Mouse (Mus musculus): ENCODE measurements at regions not wholly inside any gene's neighbourhood (a gene's known extent, or its start where the extent isn't known, plus 50 kb on each side); places are given as distances from the start of the nearest gene placed in this dataset.
A peak's percentile ranks its signal among the peaks of the same experiment; 100 is the strongest.

DNA sequence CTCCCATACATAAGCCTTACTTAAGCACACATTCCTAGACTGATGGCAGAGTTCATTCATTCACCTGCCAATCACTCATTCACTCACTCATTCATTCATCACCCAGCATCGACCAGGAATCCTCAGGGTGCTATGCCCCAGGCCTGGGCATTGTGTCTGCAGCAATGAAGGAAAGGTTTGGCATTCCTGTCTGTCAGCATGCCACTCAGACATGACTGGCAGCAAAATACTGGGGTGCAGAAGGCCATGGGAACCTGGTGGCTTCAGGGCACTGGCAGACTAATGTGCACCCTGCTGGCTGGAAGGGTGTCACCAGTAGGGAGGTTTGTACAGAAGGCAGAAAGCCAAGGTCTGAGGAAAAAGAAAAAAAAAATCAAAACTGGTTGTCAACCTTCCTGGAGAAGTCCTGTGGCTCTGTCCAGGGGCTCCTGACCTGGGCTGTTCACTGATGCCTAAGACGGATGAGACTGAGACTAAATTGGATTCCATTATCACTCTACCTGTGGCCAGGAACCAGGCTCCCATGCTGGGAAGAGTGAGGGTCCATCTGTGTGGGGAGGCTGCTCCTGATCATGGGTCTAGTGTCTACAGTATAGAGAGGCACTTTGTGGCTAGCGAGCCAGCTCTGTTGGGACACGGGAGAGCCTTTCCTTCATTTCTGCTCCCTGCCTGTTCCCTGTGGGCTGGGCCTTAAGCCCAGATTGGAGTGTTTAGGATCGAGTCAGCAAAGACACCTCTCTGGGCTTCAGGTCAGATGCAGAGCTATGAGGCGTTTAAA, 104.1 kb downstream of the Cstad start:
- DNase-seq (ENCODE audit: low read depth), result no peak

DNA sequence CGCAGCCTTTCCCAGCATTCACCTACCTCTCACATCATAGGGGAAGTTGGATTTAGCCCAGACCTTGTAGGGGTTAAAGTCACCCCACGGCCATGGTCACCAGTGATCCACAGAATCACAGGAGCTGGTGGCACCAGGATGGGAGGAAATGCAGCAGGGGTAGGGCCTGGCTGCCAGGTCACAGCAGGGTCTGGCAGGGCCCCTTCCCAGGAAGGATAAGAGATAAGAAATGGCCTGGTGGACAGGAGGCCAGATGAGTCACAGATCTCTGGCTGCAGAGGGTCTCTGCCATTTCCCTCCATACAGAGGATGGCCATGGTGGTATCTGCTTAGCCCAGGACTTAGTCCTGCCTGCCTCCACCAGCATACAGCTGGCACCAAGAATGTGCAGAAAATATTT, 103.0 kb downstream of the Cstad start:
- DNase-seq (ENCODE audit: low read depth), result no peak

GRCm38 (mm10) chr2:30695771-30696456, 101.1 kb downstream of the Cstad start:
- DNase-seq (ENCODE audit: low read depth), result no peak

DNA sequence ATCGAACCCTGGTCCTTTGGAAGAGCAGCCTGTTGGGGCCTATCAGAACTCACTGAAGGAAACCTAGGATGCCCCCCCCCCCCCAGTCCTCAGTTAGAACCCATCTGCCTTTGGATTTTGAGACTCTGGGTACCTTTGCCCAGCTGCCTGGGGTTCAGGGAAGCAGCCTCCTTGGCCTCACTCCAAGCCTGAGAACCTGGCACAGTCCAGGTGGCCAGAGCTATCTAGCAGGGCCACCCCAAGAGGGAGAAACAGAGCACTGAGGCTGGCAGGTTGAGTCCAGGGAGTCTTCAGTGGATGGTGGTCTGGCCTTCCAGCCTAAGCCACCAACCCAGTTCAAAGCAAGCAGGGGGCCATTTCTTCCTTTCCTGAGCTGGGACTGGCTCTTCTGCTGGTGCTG, 100.2 kb downstream of the Cstad start:
- DNase-seq (ENCODE audit: low read depth), result no peak

GRCm38 (mm10) chr2:30693206-30694035, 98.6 kb downstream of the Cstad start:
- peak; percentile 86 for DNase-seq (ENCODE audit: low read depth)

DNA sequence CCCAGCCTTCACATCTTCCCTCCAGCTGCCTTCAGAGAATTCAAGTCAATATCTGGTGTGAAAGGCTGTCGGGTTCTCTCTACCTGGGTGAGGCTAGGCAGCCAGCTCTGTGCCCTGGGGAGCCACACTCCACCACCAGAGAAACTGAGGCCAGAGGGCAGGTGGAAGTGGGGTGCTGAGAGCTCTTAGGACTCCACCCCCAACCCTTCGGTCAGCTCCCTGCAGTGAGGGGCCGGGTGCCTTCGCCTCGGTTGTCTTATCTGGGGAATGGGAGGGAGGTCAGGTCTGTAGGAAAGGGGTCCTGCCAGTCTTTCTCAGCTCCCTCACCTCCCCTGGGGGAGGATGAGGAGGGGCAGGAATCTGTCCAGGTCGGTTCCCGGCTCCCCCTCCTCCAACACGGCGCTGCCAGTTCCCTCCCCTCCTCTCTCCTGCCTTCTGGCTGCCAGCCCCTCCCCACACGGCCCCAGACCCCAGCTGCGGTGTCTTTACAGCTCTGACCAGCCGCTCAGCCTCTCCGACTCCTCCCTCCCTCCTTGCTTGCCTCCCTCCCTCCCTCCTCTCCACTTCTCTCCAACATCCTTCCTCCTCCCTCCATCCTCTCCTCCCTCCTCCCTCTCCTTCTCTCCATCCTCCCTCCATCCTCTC, 97.8 kb downstream of the Cstad start:
- DNase-seq (ENCODE audit: low read depth), result peak; percentile 53

- peak; percentile 54 for DNase-seq (ENCODE audit: low read depth)
These were observed 97.2 kb downstream of the Cstad start for GRCm38 (mm10) chr2:30691857-30692560.

DNA sequence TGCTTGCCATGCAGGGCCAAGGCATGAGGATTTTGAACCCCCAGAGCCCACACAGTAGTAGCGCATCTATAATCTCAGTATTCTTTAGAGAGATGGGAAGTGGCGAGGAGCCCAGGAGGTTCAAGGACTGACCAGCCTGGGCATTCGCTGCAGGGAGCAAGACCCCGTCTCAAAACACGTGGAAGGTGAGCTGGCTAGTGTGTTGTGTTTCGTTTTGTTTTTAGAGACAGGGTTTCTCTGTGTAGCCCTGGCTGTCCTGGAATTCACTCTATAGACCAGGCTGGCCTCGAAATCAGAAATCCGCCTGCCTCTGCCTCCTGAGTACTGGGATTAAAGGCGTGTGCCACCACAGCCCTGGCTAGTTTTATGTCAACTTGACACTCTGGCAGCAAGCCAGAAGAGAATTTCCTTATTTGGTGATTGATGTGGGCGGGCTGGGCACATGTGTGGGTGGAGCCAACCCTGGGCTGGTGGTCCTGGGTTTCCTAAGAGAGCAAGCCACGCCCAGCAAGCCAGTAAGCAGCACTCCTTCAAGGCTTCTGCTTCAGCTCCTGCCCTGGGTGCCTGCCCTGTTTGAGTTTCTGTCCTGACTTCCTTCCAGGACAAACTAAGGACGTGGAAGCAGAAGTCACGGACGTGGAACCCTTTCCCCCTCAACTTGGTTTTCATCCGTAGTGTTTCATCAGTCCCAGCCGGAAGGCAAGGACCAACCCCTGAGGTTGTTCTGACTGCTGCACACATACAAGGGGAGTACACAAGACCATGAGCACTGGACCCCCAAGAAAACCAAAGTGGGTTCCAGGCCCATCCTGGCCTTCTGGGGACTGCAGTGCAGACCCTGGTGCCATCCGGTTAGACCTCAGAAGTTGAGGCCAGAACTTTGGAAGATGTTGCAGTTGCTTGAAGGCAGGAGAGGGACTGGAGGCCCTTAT, 96.4 kb downstream of the Cstad start:
- peak; percentile 66 for DNase-seq (ENCODE audit: low read depth)

DNA sequence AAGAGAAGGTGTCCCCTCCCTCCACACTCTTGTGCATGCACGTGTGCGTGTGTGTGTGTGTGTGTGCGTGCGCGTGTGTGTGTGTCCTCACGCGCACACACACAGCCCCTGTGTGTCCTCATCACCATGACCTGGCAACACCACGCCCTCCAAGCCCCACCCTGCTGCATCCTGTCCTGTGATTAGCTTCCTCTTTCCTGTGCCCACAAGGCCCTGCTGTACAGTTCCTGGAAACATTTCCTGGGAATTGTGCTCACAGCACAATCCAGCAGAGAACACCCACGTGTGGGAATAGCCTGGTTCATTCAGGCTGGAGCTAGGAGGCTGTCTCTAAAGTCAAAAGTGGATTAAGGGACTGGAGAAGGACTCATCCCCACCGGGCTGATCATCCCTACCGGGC, 95.5 kb downstream of the Cstad start:
- DNase-seq (ENCODE audit: low read depth), result peak; percentile 58

GRCm38 (mm10) chr2:30688402-30688801, 93.6 kb downstream of the Cstad start:
- no peak for DNase-seq (ENCODE audit: low read depth)

DNA sequence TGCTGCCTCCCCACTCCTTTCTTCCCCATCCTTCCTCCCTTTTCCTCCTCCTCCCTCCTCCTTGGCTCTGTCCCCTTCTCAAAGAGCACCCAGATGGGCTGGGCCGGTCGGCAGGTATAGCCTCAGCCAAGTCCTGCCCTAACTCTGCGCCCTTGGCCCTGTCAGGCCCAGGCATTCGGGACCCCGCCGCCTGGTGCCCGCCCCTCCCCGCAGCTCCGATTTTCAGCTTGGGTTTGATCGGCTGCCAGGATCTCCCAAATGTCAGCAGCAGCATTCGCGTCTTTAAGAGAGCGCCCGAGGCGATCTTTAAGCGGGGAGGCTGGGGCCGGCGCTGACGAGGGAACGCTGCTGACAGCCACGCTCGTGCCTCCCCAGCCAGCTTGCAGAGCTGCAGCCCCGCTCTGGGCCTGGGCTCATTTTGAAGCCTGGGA, 92.3 kb downstream of the Cstad start:
- peak; percentile 25 for DNase-seq (ENCODE audit: low read depth)

- DNase-seq (ENCODE audit: low read depth), result no peak
These were observed 91.5 kb downstream of the Cstad start for GRCm38 (mm10) chr2:30686359-30686758.

DNA sequence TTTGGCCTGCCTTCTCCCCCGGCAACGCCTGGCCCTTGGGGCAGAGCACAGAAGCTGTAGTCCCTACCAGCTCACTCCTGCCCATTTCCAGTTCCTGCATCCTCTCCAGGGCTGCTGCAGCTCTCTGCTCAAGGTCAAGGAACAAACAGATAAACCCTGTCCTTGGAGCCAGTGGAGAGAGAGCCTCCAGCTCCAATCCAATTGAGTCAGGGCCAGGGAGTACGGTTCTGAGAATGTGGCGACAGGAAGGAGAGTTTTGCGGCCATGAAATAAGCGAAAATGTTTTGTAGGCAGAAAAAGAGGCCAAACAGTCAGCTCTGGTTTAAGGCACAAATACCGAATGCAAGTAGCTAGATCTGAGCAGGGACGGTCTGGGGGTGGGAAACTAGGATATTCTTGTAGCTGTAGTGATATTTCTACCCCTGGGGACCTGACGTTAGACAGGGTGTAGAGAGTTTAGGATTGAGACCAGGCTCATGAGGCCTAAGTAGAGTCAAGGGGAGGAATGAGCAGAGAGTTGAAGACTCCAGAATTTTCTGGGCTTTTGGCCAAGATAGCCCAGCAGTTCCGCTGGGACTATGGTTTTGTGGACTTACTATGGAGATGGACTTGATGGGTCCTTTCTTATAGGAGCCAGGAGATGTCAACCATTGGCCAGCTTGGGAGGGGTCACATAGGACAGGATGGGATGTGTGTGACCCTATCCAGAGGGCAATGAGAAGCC, 90.5 kb downstream of the Cstad start:
- no peak for DNase-seq (ENCODE audit: low read depth)

DNA sequence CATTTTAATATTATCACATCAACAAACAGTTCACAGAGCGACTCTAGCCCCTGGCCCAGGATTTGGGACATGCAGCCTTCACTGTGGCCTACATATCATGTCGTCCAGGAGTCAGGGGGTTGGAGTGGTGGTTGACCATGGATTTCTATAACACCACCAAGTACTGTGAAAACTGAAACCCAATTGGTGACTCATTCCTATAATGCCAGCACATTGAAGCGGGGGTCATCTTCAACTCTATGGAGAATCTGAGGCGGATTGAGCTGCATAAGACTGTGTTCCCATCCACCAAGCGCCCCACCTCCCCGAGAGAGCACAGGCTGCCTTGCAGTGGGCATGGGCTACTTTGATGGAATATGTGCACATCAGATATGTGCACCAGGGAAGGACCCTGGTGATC, 89.6 kb downstream of the Cstad start:
- DNase-seq (ENCODE audit: low read depth), result no peak

GRCm38 (mm10) chr2:30682146-30682825, 87.4 kb downstream of the Cstad start:
- no peak for DNase-seq (ENCODE audit: low read depth)

DNA sequence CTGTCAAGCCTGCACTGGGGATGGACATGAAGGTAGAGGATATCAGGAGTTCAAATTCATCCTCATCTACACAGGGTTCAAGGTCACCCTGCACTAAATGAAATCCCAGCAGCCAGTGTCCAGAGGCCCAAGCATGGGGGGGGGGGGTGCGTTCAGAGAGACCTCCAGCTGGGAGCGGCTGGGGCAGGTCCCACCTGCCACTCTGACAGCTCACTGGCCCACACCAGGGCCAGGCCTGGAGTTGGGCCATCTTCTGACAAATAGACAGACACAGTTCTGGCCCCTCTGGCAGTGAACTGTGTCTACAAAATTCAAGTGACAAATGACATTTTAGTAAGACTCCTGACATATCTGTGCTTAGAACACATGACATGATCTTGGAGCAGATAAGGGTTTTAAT, 86.8 kb downstream of the Cstad start:
- no peak for DNase-seq (ENCODE audit: low read depth)

DNA sequence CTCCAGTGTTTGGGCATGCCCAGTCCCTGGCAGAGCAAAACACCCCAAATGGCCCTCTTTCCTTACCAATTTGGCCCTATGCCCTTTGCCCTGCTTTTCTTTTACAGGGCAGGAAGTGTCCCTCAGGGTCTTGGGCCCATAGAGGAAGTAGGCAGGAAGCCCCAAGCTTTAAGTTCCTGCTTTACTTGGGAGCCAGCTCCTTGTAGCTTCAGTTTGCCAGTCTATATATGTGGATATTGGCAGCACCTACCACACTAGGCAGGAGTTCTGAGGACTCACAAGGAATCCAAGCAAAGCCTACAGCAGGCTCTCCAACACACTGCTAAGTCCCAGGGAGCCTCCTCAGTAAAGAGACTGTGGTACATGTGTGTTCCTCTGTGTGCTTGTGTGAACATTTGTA, 84.2 kb downstream of the Cstad start:
- no peak for DNase-seq (ENCODE audit: low read depth)

DNA sequence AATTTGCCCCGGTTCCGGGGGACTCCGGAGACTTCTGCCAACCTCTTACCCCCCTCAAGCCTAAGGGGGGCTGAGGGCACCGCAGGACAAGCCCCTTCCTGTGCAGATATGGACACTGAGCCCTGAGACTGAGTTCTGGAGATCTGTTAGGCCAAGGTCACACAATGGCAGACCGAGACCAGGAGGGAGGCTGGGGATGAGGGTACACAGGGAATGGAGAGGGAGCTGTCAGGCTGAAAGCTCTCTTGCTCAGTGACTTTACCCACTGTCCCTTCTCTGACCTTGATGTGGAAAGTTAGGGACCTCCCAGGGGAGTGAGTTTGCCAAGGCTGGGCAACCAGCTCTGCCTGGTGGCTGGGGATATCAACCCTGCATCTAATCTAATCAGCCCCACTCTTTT, 82.7 kb downstream of the Cstad start:
- no peak for DNase-seq (ENCODE audit: low read depth)

DNA sequence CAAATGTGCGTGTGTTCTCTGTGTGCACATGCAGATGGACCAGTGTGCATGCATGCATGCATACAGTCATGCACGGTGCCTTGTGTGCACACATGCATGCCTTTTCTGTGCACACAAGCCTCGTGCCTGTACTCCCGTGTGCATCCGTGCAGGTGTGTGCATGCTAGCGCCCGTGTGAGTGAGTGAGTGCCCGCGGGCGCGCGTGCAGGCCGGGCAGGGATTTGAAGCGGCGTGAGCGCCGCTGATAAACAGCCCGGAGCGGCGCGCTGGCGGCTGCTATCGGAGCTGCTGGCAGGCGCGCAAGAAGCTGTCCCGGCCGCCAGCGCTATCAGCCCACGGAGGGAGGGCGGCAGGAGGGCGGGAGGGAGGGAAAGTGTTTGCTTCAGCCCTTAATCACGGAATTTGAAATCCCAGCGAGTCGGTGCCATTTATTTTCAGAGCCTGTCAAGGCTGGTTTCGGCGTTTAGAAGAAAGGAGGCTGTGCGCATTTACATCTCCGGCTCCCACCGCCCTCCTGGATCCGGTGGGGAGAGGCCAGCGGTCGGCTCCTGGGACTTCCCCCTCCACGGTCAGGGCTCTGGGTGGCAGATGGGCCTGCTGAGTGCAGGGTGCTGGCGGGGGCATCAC, 82.1 kb downstream of the Cstad start:
- peak; percentile 38 for DNase-seq (ENCODE audit: low read depth)

Data from induced T-regulatory cell, adult 2 months (primary cell).